Mouse (Mus musculus) cerebellum, adult 2 months (tissue): ENCODE results near the gene Comp. TPM values are rescaled to one million over a fixed set of nuclear protein-coding genes. Genes with fewer than 3 reads are reported as not detected.
A peak's percentile ranks its signal among the peaks of the same experiment; 100 is the strongest.

Experiments
- DNase-seq, 2 experiments: peaks; one replicate each; pipeline ENCODE4 v3.0.0; 2021
- H3K27ac ChIP-seq: fragments of 200-500 bp; 2 replicates; pipeline ENCODE4 v1.5.1; 2012; ENCODE audit warnings: low read length, control low read depth, inconsistent platforms; ENCODE audit not compliant: insufficient read depth
- H3K27me3 ChIP-seq: fragments of 200-500 bp; 2 replicates; pipeline ENCODE4 v1.6.1; 2012; ENCODE audit warnings: inconsistent platforms, mild to moderate bottlenecking, low read length, moderate library complexity; ENCODE audit not compliant: control insufficient read depth, insufficient read depth
- H3K4me1 ChIP-seq: fragments of 200-500 bp; 2 replicates; pipeline ENCODE4 v1.6.1; 2011; ENCODE audit warnings: low read length; ENCODE audit not compliant: control insufficient read depth, insufficient read depth
- H3K4me3 ChIP-seq: fragments of 200-500 bp; replicated peaks from 2 replicates; pipeline ENCODE3; 2011; ENCODE audit warnings: mild to moderate bottlenecking, low read depth, low read length, control low read depth; ENCODE audit not compliant: insufficient read depth
- CTCF ChIP-seq: fragments of 200-500 bp; IDR thresholded peaks from 2 replicates; pipeline ENCODE4 v1.5.1; 2011; ENCODE audit warnings: low read depth, mild to moderate bottlenecking, control low read depth, low read length, moderate library complexity, borderline replicate concordance; ENCODE audit not compliant: insufficient read depth
- POLR2A ChIP-seq: fragments of 200-500 bp; IDR thresholded peaks from 2 replicates; pipeline ENCODE4 v1.6.1; 2011; ENCODE audit warnings: low read length, control low read depth, borderline replicate concordance; ENCODE audit not compliant: insufficient read depth
- WGBS: fragments of 180-500 bp; shearing (Covaris S2); methylation state at CpG from one replicate; pipeline ENCODE4 v1.1.7; 2018; 5-methylcytosine and 5-hydroxymethylcytosine counted together
- polyA plus RNA-seq: library from polyadenylated mRNA; depleted of rRNA; stranded (reverse); fragments of >200 nt; gene quantifications from 2 replicates; pipeline ENCODE4 v1.2.3, GENCODE M21; 2012

The Comp gene
- polyA plus RNA-seq, 1 experiment = 2.2 TPM

DNA sequence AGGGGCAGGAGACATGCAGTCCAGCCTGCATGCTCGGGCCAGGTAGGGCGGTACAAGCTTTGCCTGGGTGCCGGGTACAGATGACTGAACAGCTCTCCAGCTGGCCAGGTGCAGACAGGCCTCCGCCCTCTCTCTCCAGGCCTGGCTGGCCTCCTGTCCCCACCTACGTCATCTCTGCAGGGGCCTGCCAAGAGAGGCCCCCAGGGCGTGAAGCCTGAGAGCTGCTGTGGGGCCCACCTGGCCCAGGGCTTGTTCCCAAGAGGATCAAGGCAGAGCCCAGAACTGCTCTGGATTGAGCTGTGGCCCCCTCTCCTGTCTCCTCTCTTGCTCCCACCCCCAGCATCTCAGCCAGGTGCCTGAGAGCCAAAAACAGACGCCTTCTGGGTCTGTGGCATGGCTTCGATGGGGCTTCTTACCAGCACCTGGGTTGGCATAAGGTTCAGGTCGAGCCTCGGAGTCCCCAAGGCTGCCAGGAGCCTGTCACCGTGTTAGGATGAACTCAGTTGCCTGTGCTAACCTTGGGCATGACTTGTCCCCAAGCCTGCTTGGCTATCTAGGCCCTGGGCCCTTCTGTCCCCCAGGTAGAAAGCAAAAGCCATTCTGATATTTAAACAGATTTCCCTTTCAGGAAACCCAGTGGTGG lies 33.2 kb downstream of the Comp start:
- no peaks in the 10 kb centered on the region for H3K27me3 ChIP-seq
- no peak overlapping the region for H3K4me3 ChIP-seq
- TF ChIP-seq POLR2A (no peak), CTCF (no peak)
- WGBS = 9% methylated on average over 11 of the region's 11 CpGs
- H3K4me1 ChIP-seq = peaks cover 70% of the 10 kb centered on the region
- peak overlapping the region; percentile 93 for H3K27ac ChIP-seq
- DNase-seq = peak; percentile 64 to 73

GRCm38 (mm10) chr8:70408301-70408700 lies 34.9 kb downstream of the Comp start:
- peak in 1 of 2 experiments; percentile 67 for DNase-seq
- peak overlapping the region; percentile 93 for H3K27ac ChIP-seq
- no peaks in the 10 kb centered on the region for H3K27me3 ChIP-seq
- peaks cover 81% of the 10 kb centered on the region for H3K4me1 ChIP-seq
- TF ChIP-seq POLR2A (no peak), CTCF (no peak)
- 12% methylated on average over 6 of the region's 6 CpGs for WGBS
- no peak overlapping the region for H3K4me3 ChIP-seq

- WGBS = 47% methylated on average over 10 of the region's 10 CpGs
- DNase-seq = peak in 1 of 2 experiments; percentile 53
- TF ChIP-seq POLR2A = no peak
- TF ChIP-seq CTCF = no peak
- H3K4me1 ChIP-seq = peaks cover 86% of the 10 kb centered on the region
- H3K27me3 ChIP-seq = no peaks in the 10 kb centered on the region
- peak overlapping the region; percentile 93 for H3K27ac ChIP-seq
- no peak overlapping the region for H3K4me3 ChIP-seq
Observed at GRCm38 (mm10) chr8:70409019-70409418, 35.7 kb downstream of the Comp start.

DNA sequence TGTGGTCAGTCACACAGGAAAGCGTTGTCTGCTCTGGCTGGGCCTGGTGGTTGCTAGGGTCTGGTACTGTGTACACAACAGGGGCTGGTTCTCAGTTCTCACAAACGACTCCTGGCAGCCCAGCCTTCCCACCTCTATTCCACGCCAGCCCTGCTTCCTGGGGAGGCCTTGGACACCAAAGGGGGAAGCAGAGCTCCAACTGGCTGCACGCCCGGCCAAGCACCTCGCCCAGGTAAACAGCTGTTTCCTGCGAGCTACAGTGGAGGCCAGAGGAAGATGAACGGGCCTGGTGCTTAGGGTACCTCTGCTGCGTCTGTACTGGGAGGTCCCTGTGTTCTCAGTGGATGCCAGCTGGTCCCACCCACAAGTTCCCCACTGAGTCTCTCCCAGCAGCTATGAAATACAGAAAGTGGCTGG lies 36.1 kb downstream of the Comp start:
- H3K4me3 ChIP-seq = no peak overlapping the region
- no peaks in the 10 kb centered on the region for H3K27me3 ChIP-seq
- DNase-seq = peak; percentile 68
- peak overlapping the region; percentile 93 for H3K27ac ChIP-seq
- H3K4me1 ChIP-seq = peaks cover 84% of the 10 kb centered on the region
- TF ChIP-seq POLR2A (no peak), CTCF (no peak)
- WGBS = 16% methylated on average over 9 of the region's 9 CpGs

DNA sequence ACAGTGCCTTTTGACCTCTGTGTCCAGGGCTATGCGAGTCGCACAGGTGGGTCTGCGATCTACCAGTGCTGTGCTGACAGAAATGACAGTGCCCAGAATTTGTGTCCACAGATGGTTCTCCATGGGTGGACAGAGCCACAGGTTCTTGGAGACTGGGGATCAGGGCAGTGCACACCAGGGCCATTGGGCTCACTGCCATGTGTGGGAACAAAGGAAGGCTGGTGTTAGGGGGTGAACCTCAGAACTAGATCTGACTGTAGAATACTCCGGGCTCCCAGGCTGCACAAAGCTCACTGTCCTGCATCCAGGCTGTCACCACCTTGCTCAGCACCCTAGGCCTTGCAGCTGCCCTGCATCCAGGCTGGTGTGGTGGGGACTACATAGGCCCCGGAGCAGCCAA lies 36.9 kb downstream of the Comp start:
- 20% methylated on average over 5 of the region's 5 CpGs for WGBS
- Histone ChIP-seq H3K4me3 (no peak overlapping the region), H3K27ac (peak overlapping the region; percentile 85), H3K27me3 (no peaks in the 10 kb centered on the region), H3K4me1 (peaks cover 78% of the 10 kb centered on the region)
- DNase-seq = peak; percentile 60 to 64
- no peak for TF ChIP-seq CTCF
- no peak for TF ChIP-seq POLR2A

GRCm38 (mm10) chr8:70414310-70414946 lies 41.1 kb downstream of the Comp start:
- no peaks in the 10 kb centered on the region for H3K27me3 ChIP-seq
- no peak overlapping the region for H3K27ac ChIP-seq
- peaks cover 73% of the 10 kb centered on the region for H3K4me1 ChIP-seq
- TF ChIP-seq POLR2A = no peak
- TF ChIP-seq CTCF = no peak
- DNase-seq = no peak
- WGBS = 78% methylated on average over 6 of the region's 6 CpGs
- no peak overlapping the region for H3K4me3 ChIP-seq

- peak overlapping the region; percentile 91 for H3K27ac ChIP-seq
- peak in 1 of 2 experiments; percentile 47 for DNase-seq
- no peak overlapping the region for H3K4me3 ChIP-seq
- H3K27me3 ChIP-seq = no peaks in the 10 kb centered on the region
- peaks cover 74% of the 10 kb centered on the region for H3K4me1 ChIP-seq
- TF ChIP-seq CTCF = peak; percentile 58; the same call in 1 of the 2 replicates
- no peak for TF ChIP-seq POLR2A
- WGBS = 66% methylated on average over 8 of the region's 8 CpGs
Observed at GRCm38 (mm10) chr8:70415540-70416451, 42.4 kb downstream of the Comp start.
